Mouse (Mus musculus): ENCODE measurements around the gene Prc1. TPM values are rescaled to one million over a fixed set of nuclear protein-coding genes. Genes with fewer than 3 reads are reported as not detected.

Gene Prc1
- total RNA-seq, 2 experiments from 2014 or later: 12.4 to 19.8 TPM

DNA sequence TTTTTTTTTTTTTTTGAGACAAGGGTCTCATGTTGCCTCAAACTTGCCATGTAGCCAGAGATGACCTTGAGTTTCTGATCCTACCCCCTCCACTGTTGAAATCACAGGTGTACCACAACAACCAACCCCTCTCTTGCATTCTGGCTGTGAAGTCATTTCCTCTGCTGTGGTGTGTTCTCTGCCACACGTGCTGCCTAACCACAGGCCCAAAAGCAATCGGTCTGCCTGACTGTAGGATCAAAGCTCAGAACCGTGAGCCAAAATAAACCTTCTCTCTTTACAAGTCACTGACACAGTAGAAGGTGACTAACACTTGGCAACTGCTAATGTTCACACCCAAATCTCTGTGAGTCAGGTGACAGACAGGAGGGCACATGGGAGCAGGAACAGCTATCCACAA lies 66.2 kb downstream of the Prc1 start:
- intact Hi-C loops (cut with DNase I): no loop called here
- DNase-seq: no peak

DNA sequence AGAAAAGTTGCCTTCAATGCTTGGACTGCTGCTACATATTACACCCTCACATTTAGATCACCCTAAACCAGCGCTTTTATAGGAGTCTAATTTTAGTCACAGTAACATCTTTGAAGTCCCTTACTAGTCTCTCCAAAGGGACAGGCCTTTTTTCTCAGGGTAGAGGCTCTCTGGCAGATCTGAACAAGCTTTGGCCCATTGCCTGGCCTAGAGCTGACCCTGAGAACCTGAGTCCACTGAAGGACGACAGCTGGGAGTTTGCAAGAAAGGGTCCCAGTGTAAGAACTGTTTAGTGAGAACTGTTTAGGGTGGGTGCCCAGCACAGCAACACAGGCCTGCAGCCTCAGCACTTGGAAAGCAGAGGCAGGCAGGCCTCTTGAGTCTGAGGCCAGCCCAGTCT lies 71.5 kb downstream of the Prc1 start:
- peak; percentile 55 to 66 for DNase-seq
- intact Hi-C loops (cut with DNase I): no loop called here

Other genes starting within 250 kb of the Prc1 start
- 1,000 to 10,000 TPM; 1,322 to 1,446 TPM for gene Idh2, start 179.1 kb upstream of the Prc1 start, total RNA-seq (2021)
- 10 to 100 TPM; 12.9 to 13.4 TPM for gene Sema4b, start 107.6 kb upstream of the Prc1 start, total RNA-seq (2021)
- 10 to 100 TPM; 18.1 to 22.5 TPM for gene Cib1, start 61.6 kb upstream of the Prc1 start, total RNA-seq (2021)
- gene Gdpgp1, start 61.6 kb upstream of the Prc1 start, total RNA-seq (2021): 1 to 10 TPM; 1.9 TPM
- gene Ttll13, start 48.1 kb upstream of the Prc1 start, total RNA-seq (2021): under 1 TPM; 0.46 to 0.55 TPM
- 10 to 100 TPM; 25.2 to 25.6 TPM for gene Ngrn, start 33.2 kb upstream of the Prc1 start, total RNA-seq (2021)
- gene Vps33b, start 24.8 kb upstream of the Prc1 start, total RNA-seq (2021): 1 to 10 TPM; 7.0 to 7.4 TPM
- 1 to 10 TPM; 6.8 to 7.6 TPM for gene Rccd1, start 30.0 kb downstream of the Prc1 start, total RNA-seq (2021)
- gene Unc45a, start 46.6 kb downstream of the Prc1 start, total RNA-seq (2021): 10 to 100 TPM; 17.9 to 19.2 TPM
- 10 to 100 TPM; 29.7 to 31.3 TPM for gene Hddc3, start 48.7 kb downstream of the Prc1 start, total RNA-seq (2021)
- gene Man2a2, start 76.9 kb downstream of the Prc1 start, total RNA-seq (2021): 10 to 100 TPM; 68.8 to 69.3 TPM
- 10 to 100 TPM; 16.7 to 18.2 TPM for gene Fes, start 93.5 kb downstream of the Prc1 start, total RNA-seq (2021)
- gene Furin, start 111.0 kb downstream of the Prc1 start, total RNA-seq (2021): 100 to 1,000 TPM; 115 to 127 TPM
- 1 to 10 TPM; 3.2 to 4.2 TPM for gene Blm, start 240.7 kb downstream of the Prc1 start, total RNA-seq (2021)

Data from heart, postnatal 14 days (tissue).